Mouse (Mus musculus): ENCODE measurements around the gene Vasn.

DNA sequence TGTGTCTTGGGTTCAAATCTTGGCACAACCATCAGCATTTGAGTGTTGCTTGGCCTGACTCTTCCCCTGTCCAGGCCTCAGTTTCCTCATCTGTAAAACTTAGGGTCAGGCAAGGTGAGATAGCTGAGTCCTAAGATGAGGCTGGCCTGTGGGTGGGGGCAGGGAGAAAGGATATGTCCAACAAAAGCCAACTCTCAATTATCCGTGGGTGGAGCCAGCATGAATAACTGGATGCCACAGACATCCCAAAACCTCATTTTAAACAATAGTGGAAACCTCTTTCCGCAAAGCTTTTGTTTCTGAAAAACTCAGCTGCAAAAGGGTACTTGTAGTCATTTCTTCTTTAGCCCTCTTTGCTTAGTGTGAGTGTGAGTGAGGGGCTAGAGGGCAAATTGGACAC lies 42.9 kb upstream of the Vasn start:
- TF ChIP-seq CTCF (IDR thresholded peaks at IDR 0.05; ENCODE audit: borderline replicate concordance, extremely low read depth, insufficient read depth, insufficient read length): no peak
- no peak for TF ChIP-seq POLR2A (IDR thresholded peaks at IDR 0.05; ENCODE audit: borderline replicate concordance, extremely low read depth, insufficient read depth, insufficient read length, poor library complexity, severe bottlenecking)
